Mouse (Mus musculus) midbrain, embryonic 15.5 days (tissue): ENCODE measurements around the gene Lrrc8e. TPM values are rescaled to one million over a fixed set of nuclear protein-coding genes. Genes with fewer than 3 reads are reported as not detected.

ENCODE experiments used
- ATAC-seq: fragments of 200-750 bp; cut with Nextera tagmentation; replicated peaks from 2 replicates; pipeline ENCODE4 v1.8.0; 2017; ENCODE audit warnings: moderate TSS enrichment
- H3K27ac ChIP-seq: fragments of 300-500 bp; sonication (generic); 2 replicates; pipeline ENCODE4 v1.5.1; 2015; ENCODE audit warnings: mild to moderate bottlenecking, inconsistent platforms
- H3K27me3 ChIP-seq: fragments of 300-500 bp; sonication (generic); replicated peaks from 2 replicates; pipeline ENCODE4 v1.6.1; 2015; ENCODE audit warnings: inconsistent platforms
- H3K36me3 ChIP-seq: fragments of 300-500 bp; sonication (generic); replicated peaks from 2 replicates; pipeline ENCODE4 v1.6.1; 2015; ENCODE audit warnings: inconsistent platforms
- H3K4me1 ChIP-seq: fragments of 300-500 bp; sonication (generic); 2 replicates; pipeline ENCODE4 v1.6.1; 2015; ENCODE audit warnings: inconsistent platforms
- H3K4me2 ChIP-seq: fragments of 300-500 bp; sonication (generic); 2 replicates; pipeline ENCODE4 v1.6.1; 2015; ENCODE audit warnings: inconsistent platforms, mild to moderate bottlenecking, moderate library complexity
- H3K4me3 ChIP-seq: fragments of 300-500 bp; sonication (generic); 2 replicates; pipeline ENCODE4 v1.5.1; 2015; ENCODE audit warnings: mild to moderate bottlenecking, inconsistent platforms
- H3K9ac ChIP-seq: fragments of 300-500 bp; sonication (generic); 2 replicates; pipeline ENCODE4 v1.6.1; 2015; ENCODE audit warnings: mild to moderate bottlenecking, inconsistent platforms
- H3K9me3 ChIP-seq: fragments of 300-500 bp; sonication (generic); 2 replicates; pipeline ENCODE4 v1.6.1; 2016; ENCODE audit warnings: inconsistent platforms
- WGBS: fragments of 180-500 bp; shearing (Covaris S2); methylation state at CpG from one replicate; pipeline ENCODE4 v1.1.7; 2015; ENCODE audit warnings: mixed read lengths; 5-methylcytosine and 5-hydroxymethylcytosine counted together
- polyA plus RNA-seq: library from polyadenylated mRNA; unstranded; fragments of >200 nt; fragmentation: Nextera tagmentation; extraction: Ambion mirVana; gene quantifications from 2 replicates; pipeline ENCODE4 v1.2.1, GENCODE M21; 2015

Lrrc8e gene
- polyA plus RNA-seq, 1 experiment from 2014 or later: 0.08 TPM

GRCm38 (mm10) chr8:4207016-4207350, 19.6 kb upstream of the Lrrc8e start:
- 48% methylated on average over 2 of the region's 2 CpGs for WGBS
- Histone ChIP-seq H3K27me3 (peaks cover 7% of the 10 kb centered on the region; the same call in 1 of the 2 replicates), H3K4me1 (peaks cover 41% of the 10 kb centered on the region), H3K4me3 (no peak overlapping the region), H3K27ac (no peak overlapping the region), H3K4me2 (no peak overlapping the region), H3K36me3 (peaks cover 43% of the 10 kb centered on the region), H3K9ac (no peak overlapping the region), H3K9me3 (no peaks in the 10 kb centered on the region)
- ATAC-seq: peak; percentile 1; the same call in 1 of the 2 replicates

GRCm38 (mm10) chr8:4211097-4211496, 15.5 kb upstream of the Lrrc8e start:
- Histone ChIP-seq H3K36me3 (peaks cover 22% of the 10 kb centered on the region), H3K4me1 (peaks cover 68% of the 10 kb centered on the region)

GRCm38 (mm10) chr8:4212809-4213209, 13.8 kb upstream of the Lrrc8e start:
- WGBS: 1% methylated on average over 25 of the region's 25 CpGs
- Histone ChIP-seq H3K4me1 (peaks cover 52% of the 10 kb centered on the region), H3K9ac (peak overlapping the region; percentile 47), H3K36me3 (peaks cover 18% of the 10 kb centered on the region), H3K27me3 (no peaks in the 10 kb centered on the region), H3K4me3 (peak overlapping the region; percentile 48), H3K4me2 (peak overlapping the region; percentile 91), H3K27ac (peak overlapping the region; percentile 55), H3K9me3 (no peaks in the 10 kb centered on the region)
- no peak for ATAC-seq

More at GRCm38 (mm10) chr8:4211097-4211496, 15.5 kb upstream of the Lrrc8e start:
- no peak overlapping the region for H3K4me3 ChIP-seq
- H3K27ac ChIP-seq: peak overlapping the region; percentile 32; the same call in 1 of the 2 replicates
- no peaks in the 10 kb centered on the region for H3K9me3 ChIP-seq
- H3K9ac ChIP-seq: no peak overlapping the region
- 69% methylated on average over 6 of the region's 6 CpGs for WGBS
- ATAC-seq: no peak
- H3K4me2 ChIP-seq: no peak overlapping the region
- H3K27me3 ChIP-seq: no peaks in the 10 kb centered on the region

- peak overlapping the region; percentile 47 for H3K9ac ChIP-seq
- H3K9me3 ChIP-seq: no peaks in the 10 kb centered on the region
- H3K4me2 ChIP-seq: peak overlapping the region; percentile 91
- ATAC-seq: peak; percentile 10
- peaks cover 48% of the 10 kb centered on the region for H3K4me1 ChIP-seq
- no peaks in the 10 kb centered on the region for H3K27me3 ChIP-seq
- H3K4me3 ChIP-seq: peak overlapping the region; percentile 48
- WGBS: 6% methylated on average over 18 of the region's 18 CpGs
- peak overlapping the region; percentile 55 for H3K27ac ChIP-seq
- H3K36me3 ChIP-seq: peaks cover 18% of the 10 kb centered on the region
Observed at GRCm38 (mm10) chr8:4213210-4214005, 13.2 kb upstream of the Lrrc8e start.

- no peaks in the 10 kb centered on the region for H3K9me3 ChIP-seq
- H3K4me2 ChIP-seq: peak overlapping the region; percentile 91
- peak overlapping the region; percentile 48 for H3K4me3 ChIP-seq
- peak overlapping the region; percentile 55 for H3K27ac ChIP-seq
- H3K9ac ChIP-seq: peak overlapping the region; percentile 47
- no peaks in the 10 kb centered on the region for H3K27me3 ChIP-seq
- 14% methylated on average over 33 of the region's 33 CpGs for WGBS
- H3K4me1 ChIP-seq: peaks cover 48% of the 10 kb centered on the region
- H3K36me3 ChIP-seq: peaks cover 14% of the 10 kb centered on the region
- no peak for ATAC-seq
Observed at GRCm38 (mm10) chr8:4214006-4214980, 12.3 kb upstream of the Lrrc8e start.

GRCm38 (mm10) chr8:4216296-4216695, 10.3 kb upstream of the Lrrc8e start:
- H3K27me3 ChIP-seq: no peaks in the 10 kb centered on the region
- ATAC-seq: peak; percentile 9
- peak overlapping the region; percentile 58 for H3K4me3 ChIP-seq
- H3K4me1 ChIP-seq: peaks cover 40% of the 10 kb centered on the region
- peak overlapping the region; percentile 81 for H3K9ac ChIP-seq
- H3K36me3 ChIP-seq: no peaks in the 10 kb centered on the region
- no peaks in the 10 kb centered on the region for H3K9me3 ChIP-seq
- peak overlapping the region; percentile 91 for H3K4me2 ChIP-seq
- H3K27ac ChIP-seq: peak overlapping the region; percentile 94
- 3% methylated on average over 18 of the region's 18 CpGs for WGBS

GRCm38 (mm10) chr8:4216791-4217621, 9.6 kb upstream of the Lrrc8e start, which contains the start of gene Prr36:
Gene Prr36, minus strand, starts transcription at chr8:4217459.
- Histone ChIP-seq H3K9ac (peak within 1 kb of the TSS; percentile 81), H3K4me3 (peak within 1 kb of the TSS; percentile 58), H3K27me3 (no peaks in the 10 kb centered on the region), H3K4me1 (peaks cover 35% of the 10 kb centered on the region), H3K9me3 (no peaks in the 10 kb centered on the region), H3K36me3 (no peaks in the 10 kb centered on the region), H3K4me2 (peak within 1 kb of the TSS; percentile 91), H3K27ac (peak within 1 kb of the TSS; percentile 94)
- peak; percentile 93 for ATAC-seq
- WGBS: 1% methylated on average over 44 of the region's 44 CpGs

GRCm38 (mm10) chr8:4219617-4220016, 7.0 kb upstream of the Lrrc8e start:
- no peak for ATAC-seq
- H3K4me1 ChIP-seq: peaks cover 15% of the 10 kb centered on the region
- no peaks in the 10 kb centered on the region for H3K9me3 ChIP-seq
- no peak overlapping the region for H3K27ac ChIP-seq
- WGBS: 87% methylated on average over 3 of the region's 3 CpGs
- no peaks in the 10 kb centered on the region for H3K36me3 ChIP-seq
- no peak overlapping the region for H3K9ac ChIP-seq
- no peak overlapping the region for H3K4me3 ChIP-seq
- no peak overlapping the region for H3K4me2 ChIP-seq
- H3K27me3 ChIP-seq: no peaks in the 10 kb centered on the region

- H3K27ac ChIP-seq: no peak overlapping the region
- H3K36me3 ChIP-seq: no peaks in the 10 kb centered on the region
Observed at GRCm38 (mm10) chr8:4222059-4222458, 4.6 kb upstream of the Lrrc8e start.

GRCm38 (mm10) chr8:4226323-4226722, 304 bp upstream of the Lrrc8e start:
- peaks cover 7% of the 10 kb centered on the region for H3K27me3 ChIP-seq
- H3K27ac ChIP-seq: no peak overlapping the region
- no peak overlapping the region for H3K9ac ChIP-seq
- H3K4me1 ChIP-seq: no peaks in the 10 kb centered on the region; the same call in 1 of the 2 replicates
- H3K36me3 ChIP-seq: no peaks in the 10 kb centered on the region
- H3K9me3 ChIP-seq: no peaks in the 10 kb centered on the region
- no peak for ATAC-seq
- H3K4me3 ChIP-seq: no peak overlapping the region
- WGBS: 35% methylated on average over 4 of the region's 4 CpGs
- peak overlapping the region; percentile 25; the same call in 1 of the 2 replicates for H3K4me2 ChIP-seq

More at GRCm38 (mm10) chr8:4222059-4222458, 4.6 kb upstream of the Lrrc8e start:
- Histone ChIP-seq H3K27me3 (no peaks in the 10 kb centered on the region), H3K4me1 (no peaks in the 10 kb centered on the region; the same call in 1 of the 2 replicates), H3K4me2 (no peak overlapping the region), H3K4me3 (no peak overlapping the region), H3K9ac (no peak overlapping the region), H3K9me3 (no peaks in the 10 kb centered on the region)
- no peak for ATAC-seq

- no peak overlapping the region for H3K9ac ChIP-seq
- no peak overlapping the region for H3K4me3 ChIP-seq
- H3K4me1 ChIP-seq: no peaks in the 10 kb centered on the region; the same call in 1 of the 2 replicates
- no peak overlapping the region for H3K4me2 ChIP-seq
- no peaks in the 10 kb centered on the region for H3K36me3 ChIP-seq
- 91% methylated on average over 4 of the region's 4 CpGs for WGBS
- ATAC-seq: no peak
- H3K27me3 ChIP-seq: peaks cover 7% of the 10 kb centered on the region
- H3K27ac ChIP-seq: no peak overlapping the region
- H3K9me3 ChIP-seq: no peaks in the 10 kb centered on the region
Observed at GRCm38 (mm10) chr8:4227919-4228318, 1.3 kb downstream of the Lrrc8e start.
